Mouse (Mus musculus) liver, embryonic 12.5 days (tissue): ENCODE measurements around the gene Shisal2b. TPM values are rescaled to one million over a fixed set of nuclear protein-coding genes. Genes with fewer than 3 reads are reported as not detected.

Experiments
- ATAC-seq: fragments of 200-750 bp; cut with Nextera tagmentation; 2 replicates; pipeline ENCODE4 v1.8.0; 2017; ENCODE audit warnings: moderate number of reproducible peaks, mild to moderate bottlenecking, moderate library complexity
- H3K27ac ChIP-seq: fragments of 300-500 bp; sonication (generic); 2 replicates; pipeline ENCODE4 v1.5.1; 2016; ENCODE audit warnings: mild to moderate bottlenecking
- H3K27me3 ChIP-seq: fragments of 300-500 bp; sonication (generic); replicated peaks from 2 replicates; pipeline ENCODE4 v1.6.1; 2016; ENCODE audit warnings: mild to moderate bottlenecking, moderate library complexity
- H3K36me3 ChIP-seq: fragments of 300-500 bp; sonication (generic); 2 replicates; pipeline ENCODE4 v1.6.1; 2016; ENCODE audit warnings: mild to moderate bottlenecking, moderate library complexity
- H3K4me1 ChIP-seq: fragments of 300-500 bp; sonication (generic); 2 replicates; pipeline ENCODE4 v1.6.1; 2016
- H3K4me2 ChIP-seq: fragments of 300-500 bp; sonication (generic); 2 replicates; pipeline ENCODE4 v1.6.1; 2016; ENCODE audit warnings: mild to moderate bottlenecking, moderate library complexity
- H3K4me3 ChIP-seq: fragments of 300-500 bp; sonication (generic); 2 replicates; pipeline ENCODE4 v1.5.1; 2016; ENCODE audit warnings: mild to moderate bottlenecking, moderate library complexity
- H3K9ac ChIP-seq: fragments of 300-500 bp; sonication (generic); 2 replicates; pipeline ENCODE4 v1.6.1; 2016; ENCODE audit warnings: mild to moderate bottlenecking, moderate library complexity
- H3K9me3 ChIP-seq: fragments of 300-500 bp; sonication (generic); replicated peaks from 2 replicates; pipeline ENCODE4 v1.6.1; 2016; ENCODE audit warnings: mild to moderate bottlenecking, moderate library complexity
- WGBS: fragments of 180-500 bp; shearing (Covaris S2); methylation state at CpG from one replicate; pipeline ENCODE4 v1.1.7; 2016; ENCODE audit not compliant: insufficient replicate concordance; 5-methylcytosine and 5-hydroxymethylcytosine counted together
- polyA plus RNA-seq: library from polyadenylated mRNA; unstranded; fragments of >200 nt; fragmentation: Nextera tagmentation; extraction: Ambion mirVana; gene quantifications from 2 replicates; pipeline ENCODE4 v1.2.1, GENCODE M21; 2016

Shisal2b gene
- polyA plus RNA-seq, 1 experiment from 2014 or later: not detected

DNA sequence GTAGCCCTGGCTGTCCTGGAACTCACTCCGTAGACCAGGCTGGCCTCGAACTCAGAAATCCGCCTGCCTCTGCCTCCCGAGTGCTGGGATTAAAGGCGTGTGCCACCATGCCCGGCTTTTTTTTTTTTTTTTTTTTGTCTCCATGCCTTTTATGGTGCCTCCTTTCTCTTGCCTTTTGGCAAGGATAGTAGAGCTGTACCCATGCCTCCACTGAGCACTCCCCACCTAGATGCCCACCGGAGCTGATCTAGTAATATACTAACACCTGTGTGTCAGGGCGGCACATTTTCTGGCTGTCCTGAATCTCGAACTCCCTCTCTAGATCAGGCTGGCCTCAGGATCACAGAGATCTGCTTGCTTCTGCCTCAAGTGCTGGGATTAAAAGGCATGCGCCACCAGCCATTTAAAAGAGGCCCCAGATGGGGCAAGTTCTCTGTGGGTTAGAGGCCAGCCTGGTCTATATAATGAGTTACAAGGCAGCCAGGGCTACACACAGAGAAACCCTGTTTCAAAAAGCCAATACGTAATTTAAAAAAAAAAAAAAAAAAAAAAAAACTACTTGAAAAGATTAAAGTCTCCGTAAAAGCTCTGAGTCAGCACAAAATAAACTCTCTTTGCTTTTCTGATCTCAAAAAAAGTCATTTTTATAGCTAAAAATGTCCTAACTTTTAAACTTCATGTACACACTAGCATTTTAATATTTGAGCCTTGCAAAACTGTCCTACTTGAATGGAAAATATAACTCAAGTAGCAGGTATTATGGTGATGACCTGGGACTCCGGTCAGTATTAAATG, 20.2 kb downstream of the Shisal2b start:
- no peak for ATAC-seq
- Histone ChIP-seq H3K27me3 (no peaks in the 10 kb centered on the region), H3K9me3 (no peaks in the 10 kb centered on the region), H3K4me2 (no peak overlapping the region), H3K36me3 (peaks cover 8% of the 10 kb centered on the region; the same call in 1 of the 2 replicates), H3K27ac (no peak overlapping the region), H3K9ac (no peak overlapping the region), H3K4me3 (no peak overlapping the region), H3K4me1 (no peaks in the 10 kb centered on the region)
- WGBS: 79% methylated on average over 11 of the region's 13 CpGs

DNA sequence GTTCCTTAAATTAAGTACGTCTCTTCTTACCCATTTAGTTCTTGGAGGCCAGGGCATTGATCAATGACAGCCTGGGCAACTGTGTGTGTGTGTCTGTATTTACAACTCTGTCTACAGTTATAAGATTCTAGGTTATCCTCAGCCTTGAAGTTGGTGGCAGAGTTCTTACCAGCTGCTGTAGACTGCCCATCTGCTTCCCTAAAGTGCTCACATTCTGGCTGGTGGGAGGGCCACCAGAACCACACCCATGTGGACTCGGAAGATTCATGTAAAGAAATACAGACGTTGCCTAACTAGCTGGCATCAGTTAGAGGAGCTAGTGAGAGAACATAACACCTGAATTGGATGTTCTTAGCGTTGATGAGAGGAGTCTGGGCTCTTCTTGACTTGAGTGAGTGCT, 21.8 kb downstream of the Shisal2b start:
- Histone ChIP-seq H3K4me2 (no peak overlapping the region), H3K9me3 (no peaks in the 10 kb centered on the region), H3K27me3 (no peaks in the 10 kb centered on the region), H3K27ac (no peak overlapping the region), H3K4me1 (no peaks in the 10 kb centered on the region), H3K4me3 (no peak overlapping the region), H3K36me3 (peaks cover 21% of the 10 kb centered on the region), H3K9ac (no peak overlapping the region)
- WGBS: 62% methylated on average over 4 of the region's 4 CpGs
- no peak for ATAC-seq

GRCm38 (mm10) chr13:104837628-104838027, 26.1 kb downstream of the Shisal2b start:
- Histone ChIP-seq H3K9me3 (no peaks in the 10 kb centered on the region), H3K4me3 (no peak overlapping the region), H3K27me3 (no peaks in the 10 kb centered on the region), H3K36me3 (peaks cover 53% of the 10 kb centered on the region), H3K4me2 (no peak overlapping the region), H3K4me1 (no peaks in the 10 kb centered on the region), H3K9ac (no peak overlapping the region), H3K27ac (no peak overlapping the region)
- ATAC-seq: no peak
- 81% methylated on average over 7 of the region's 7 CpGs for WGBS

DNA sequence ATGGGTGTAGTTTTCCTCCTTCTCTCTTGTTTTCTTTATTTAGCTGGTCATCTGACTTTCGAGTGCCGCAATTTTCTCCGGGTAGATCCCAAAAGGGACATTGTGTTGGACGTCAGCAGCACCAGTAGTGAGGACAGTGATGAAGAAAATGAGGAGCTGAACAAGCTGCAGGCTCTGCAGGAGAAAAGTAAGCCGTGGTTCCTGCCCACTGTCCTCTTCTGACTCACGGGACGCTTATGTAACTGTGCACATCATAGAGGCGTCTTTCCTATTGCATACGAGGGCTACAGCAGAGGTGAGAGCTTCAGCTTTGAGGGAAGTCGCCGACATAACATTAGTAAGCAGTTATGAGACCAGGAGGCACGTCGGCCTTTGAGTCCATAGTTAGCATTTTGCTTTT, 30.9 kb downstream of the Shisal2b start:
- Histone ChIP-seq H3K4me2 (no peak overlapping the region), H3K36me3 (peaks cover 82% of the 10 kb centered on the region), H3K27ac (no peak overlapping the region), H3K4me3 (no peak overlapping the region), H3K27me3 (no peaks in the 10 kb centered on the region), H3K9ac (no peak overlapping the region), H3K9me3 (0 out of 2 replicates have a peak, but pooled peaks cover 5% of the 10 kb centered on the region), H3K4me1 (no peaks in the 10 kb centered on the region)
- WGBS: 84% methylated on average over 13 of the region's 13 CpGs
- ATAC-seq: no peak

DNA sequence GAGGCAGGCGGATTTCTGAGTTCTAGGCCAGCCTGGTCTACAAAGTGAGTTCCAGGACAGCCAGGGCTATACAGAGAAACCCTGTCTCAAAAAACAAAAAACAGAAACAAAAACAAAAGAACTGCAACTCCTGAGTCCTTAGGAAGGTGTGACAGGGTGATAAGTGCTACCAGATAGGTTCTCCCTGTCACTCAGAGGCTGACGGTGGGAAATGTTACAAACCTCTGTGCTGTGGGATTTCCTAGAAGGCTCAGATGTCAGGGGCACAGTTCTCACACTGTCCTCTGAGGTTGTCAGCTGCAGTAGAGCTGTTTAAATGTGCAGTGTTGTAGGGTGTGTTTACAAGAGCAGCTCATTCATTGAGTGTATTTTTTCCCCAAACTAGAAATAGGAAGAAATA, 38.2 kb downstream of the Shisal2b start:
- H3K4me3 ChIP-seq: no peak overlapping the region
- H3K27me3 ChIP-seq: no peaks in the 10 kb centered on the region
- peaks cover 45% of the 10 kb centered on the region for H3K36me3 ChIP-seq
- 42% methylated on average over 2 of the region's 2 CpGs for WGBS
- no peak overlapping the region for H3K27ac ChIP-seq
- no peak overlapping the region for H3K9ac ChIP-seq
- H3K4me1 ChIP-seq: peaks cover 29% of the 10 kb centered on the region
- H3K4me2 ChIP-seq: no peak overlapping the region
- ATAC-seq: peak; percentile 68
- peaks cover 9% of the 10 kb centered on the region for H3K9me3 ChIP-seq

- peak overlapping the region; percentile 39 for H3K4me2 ChIP-seq
- H3K9ac ChIP-seq: no peak overlapping the region
- peak; percentile 31; the same call in 1 of the 2 replicates for ATAC-seq
- WGBS: 26% methylated on average over 8 of the region's 8 CpGs
- peaks cover 28% of the 10 kb centered on the region for H3K36me3 ChIP-seq
- H3K9me3 ChIP-seq: peaks cover under 1% of the 10 kb centered on the region; the same call in 1 of the 2 replicates
- no peak overlapping the region for H3K27ac ChIP-seq
- no peaks in the 10 kb centered on the region for H3K27me3 ChIP-seq
- peaks cover 44% of the 10 kb centered on the region for H3K4me1 ChIP-seq
- H3K4me3 ChIP-seq: no peak overlapping the region
These were observed 41.3 kb downstream of the Shisal2b start for GRCm38 (mm10) chr13:104822411-104822838.

DNA sequence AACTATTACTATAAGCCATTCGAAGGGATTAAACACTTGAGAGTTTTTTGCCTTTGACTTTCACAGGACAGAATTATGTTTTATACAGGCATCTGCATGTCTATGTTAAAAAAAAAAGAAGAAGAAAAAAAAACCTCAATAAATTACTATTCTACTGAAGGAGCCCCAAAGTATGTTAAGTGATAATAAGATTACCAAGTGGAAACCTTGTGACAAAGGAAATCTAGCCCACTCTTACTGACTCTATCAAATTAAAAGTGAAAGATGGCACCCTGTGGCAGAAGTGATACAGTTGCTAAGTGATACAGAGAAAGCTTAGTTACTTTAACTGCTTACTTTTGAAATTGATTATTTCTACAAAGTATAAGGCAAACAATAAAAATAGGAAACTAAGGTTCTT, 41.8 kb downstream of the Shisal2b start:
- no peak overlapping the region for H3K4me3 ChIP-seq
- H3K4me2 ChIP-seq: no peak overlapping the region; the same call in 1 of the 2 replicates
- H3K9ac ChIP-seq: no peak overlapping the region
- WGBS: 67% methylated on average over 1 of the region's 1 CpGs
- H3K36me3 ChIP-seq: peaks cover 23% of the 10 kb centered on the region
- H3K4me1 ChIP-seq: peaks cover 44% of the 10 kb centered on the region
- H3K27me3 ChIP-seq: no peaks in the 10 kb centered on the region
- H3K27ac ChIP-seq: no peak overlapping the region
- H3K9me3 ChIP-seq: no peaks in the 10 kb centered on the region
- ATAC-seq: no peak

DNA sequence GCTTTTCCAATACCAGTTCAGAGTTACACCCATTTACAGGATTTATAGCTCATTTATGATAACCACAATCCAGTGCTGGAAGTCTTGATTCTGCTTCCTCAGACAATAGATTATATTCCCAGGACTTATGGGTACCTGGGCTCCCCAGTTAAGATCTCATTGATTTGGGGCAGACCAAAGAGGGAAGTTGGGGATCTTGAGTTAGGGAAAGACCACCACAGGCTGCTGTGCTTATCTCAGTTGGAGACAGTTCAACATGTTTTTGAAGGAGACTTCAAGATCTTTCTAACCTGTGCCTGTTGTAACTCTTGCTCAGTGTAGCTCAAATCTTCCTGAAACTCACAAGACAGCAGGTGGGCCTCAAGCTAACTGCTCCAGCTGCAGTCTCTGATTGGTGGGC, 42.5 kb downstream of the Shisal2b start:
- ATAC-seq: no peak
- Histone ChIP-seq H3K27me3 (no peaks in the 10 kb centered on the region), H3K4me3 (no peak overlapping the region), H3K9me3 (no peaks in the 10 kb centered on the region), H3K36me3 (peaks cover 22% of the 10 kb centered on the region; the same call in 1 of the 2 replicates), H3K27ac (no peak overlapping the region), H3K4me1 (peaks cover 46% of the 10 kb centered on the region), H3K4me2 (no peak overlapping the region), H3K9ac (no peak overlapping the region)

DNA sequence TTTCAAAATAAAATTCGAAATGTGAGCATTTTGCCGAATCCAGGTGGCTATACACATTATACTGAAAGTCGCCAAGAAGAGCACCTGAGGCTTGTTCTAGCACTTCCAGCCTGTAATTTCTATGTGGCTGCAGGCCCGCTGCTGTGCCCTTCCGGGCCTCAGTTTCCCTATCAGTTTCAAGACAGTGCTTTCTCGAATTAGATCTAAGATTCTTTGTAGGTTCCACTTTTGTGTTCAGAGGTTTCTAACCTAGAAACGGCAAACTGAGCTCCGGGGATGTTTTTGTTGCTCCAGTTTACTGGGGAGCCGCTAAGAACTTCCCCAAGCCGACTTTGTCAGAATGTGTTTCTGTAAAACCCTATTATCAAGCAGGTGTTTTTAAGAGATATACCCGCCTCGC, 46.0 kb downstream of the Shisal2b start:
- no peaks in the 10 kb centered on the region for H3K9me3 ChIP-seq
- 27% methylated on average over 12 of the region's 12 CpGs for WGBS
- H3K4me1 ChIP-seq: peaks cover 48% of the 10 kb centered on the region
- peak overlapping the region; percentile 77 for H3K4me2 ChIP-seq
- ATAC-seq: peak; percentile 11
- H3K27ac ChIP-seq: peak overlapping the region; percentile 65
- peak overlapping the region; percentile 79 for H3K9ac ChIP-seq
- peaks cover 18% of the 10 kb centered on the region; the same call in 1 of the 2 replicates for H3K36me3 ChIP-seq
- peak overlapping the region; percentile 78 for H3K4me3 ChIP-seq
- H3K27me3 ChIP-seq: no peaks in the 10 kb centered on the region

GRCm38 (mm10) chr13:104816635-104817571, 46.8 kb downstream of the Shisal2b start, which contains the start of gene Cwc27:
Gene Cwc27, minus strand, starts transcription at chr13:104817142.
- Histone ChIP-seq H3K4me1 (peaks cover 42% of the 10 kb centered on the region), H3K27ac (peak within 1 kb of the TSS; percentile 65), H3K36me3 (peaks cover 18% of the 10 kb centered on the region; the same call in 1 of the 2 replicates), H3K9me3 (no peaks in the 10 kb centered on the region), H3K27me3 (no peaks in the 10 kb centered on the region), H3K9ac (peak within 1 kb of the TSS; percentile 79), H3K4me2 (peak within 1 kb of the TSS; percentile 77), H3K4me3 (peak within 1 kb of the TSS; percentile 78)
- ATAC-seq: peak; percentile 91
- under 1% methylated on average over 50 of the region's 50 CpGs for WGBS

GRCm38 (mm10) chr13:104816270-104816634, 47.4 kb downstream of the Shisal2b start:
- Histone ChIP-seq H3K4me1 (peaks cover 40% of the 10 kb centered on the region), H3K4me2 (peak overlapping the region; percentile 77), H3K27me3 (no peaks in the 10 kb centered on the region), H3K9me3 (no peaks in the 10 kb centered on the region), H3K36me3 (peaks cover 18% of the 10 kb centered on the region; the same call in 1 of the 2 replicates), H3K27ac (peak overlapping the region; percentile 65; the same call in 1 of the 2 replicates), H3K4me3 (peak overlapping the region; percentile 78), H3K9ac (peak overlapping the region; percentile 79)
- 9% methylated on average over 8 of the region's 8 CpGs for WGBS
- ATAC-seq: no peak

- Histone ChIP-seq H3K4me2 (no peak overlapping the region), H3K9me3 (no peaks in the 10 kb centered on the region), H3K4me3 (no peak overlapping the region), H3K36me3 (peaks cover 48% of the 10 kb centered on the region), H3K4me1 (no peaks in the 10 kb centered on the region), H3K27ac (no peak overlapping the region), H3K9ac (no peak overlapping the region), H3K27me3 (no peaks in the 10 kb centered on the region)
- ATAC-seq: no peak
- 50% methylated on average over 3 of the region's 3 CpGs for WGBS
These were observed 58.0 kb downstream of the Shisal2b start for GRCm38 (mm10) chr13:104805681-104806080.
